Mouse (Mus musculus) MEL (cell line): Measurements from ENCODE around the gene Cbln3. TPM values are rescaled to one million over a fixed set of nuclear protein-coding genes. Genes with fewer than 3 reads are reported as not detected.

Experiments
- DNase-seq: peaks from one replicate; pipeline ENCODE4 v3.0.0; 2011; ENCODE audit warnings: low read depth, low spot score
- H3K27ac ChIP-seq: 2 replicates; pipeline ENCODE4 v1.5.1; 2012; ENCODE audit warnings: low read depth, mild to moderate bottlenecking, control low read depth, low read length, moderate library complexity; ENCODE audit not compliant: control insufficient read depth
- H3K27me3 ChIP-seq, 2 experiments: fragments of 150-350 bp in 1 of 2; sonication (generic) in 1 of 2; 2 replicates each; pipeline ENCODE4 v1.6.1; 2012; ENCODE audit warnings: low read length in 2 of 2, mild to moderate bottlenecking in 2 of 2, improper control_type of control experiment in 1 of 2, moderate library complexity in 1 of 2; ENCODE audit not compliant: insufficient read depth in 2 of 2, control insufficient read depth in 1 of 2
- H3K36me3 ChIP-seq, 2 experiments: 2 replicates each; pipeline ENCODE4 v1.6.1; 2012 to 2014; ENCODE audit warnings: low read length in 2 of 2, improper control_type of control experiment in 1 of 2, inconsistent platforms in 1 of 2, mild to moderate bottlenecking in 1 of 2; ENCODE audit not compliant: insufficient read depth in 2 of 2, control insufficient read depth in 1 of 2
- H3K4me1 ChIP-seq, 2 experiments: fragments of 150-350 bp in 1 of 2; sonication (generic) in 1 of 2; 2 replicates each; pipeline ENCODE4 v1.6.1; 2012; ENCODE audit warnings: low read length in 2 of 2, improper control_type of control experiment in 1 of 2, mild to moderate bottlenecking in 1 of 2; ENCODE audit not compliant: insufficient read depth in 2 of 2, control insufficient read depth in 1 of 2
- H3K4me3 ChIP-seq, 2 experiments: fragments of 150-350 bp in 1 of 2; sonication (generic) in 1 of 2; 2 replicates each; pipeline ENCODE4 v1.5.1; 2012; ENCODE audit warnings: low read depth in 2 of 2, low read length in 2 of 2, mild to moderate bottlenecking in 2 of 2, moderate library complexity in 2 of 2, control low read depth in 1 of 2, improper control_type of control experiment in 1 of 2; ENCODE audit not compliant: control insufficient read depth in 1 of 2, insufficient read depth in 1 of 2
- H3K79me2 ChIP-seq: 2 replicates; pipeline ENCODE4 v1.6.1; 2012; ENCODE audit warnings: mild to moderate bottlenecking, low read length, moderate library complexity; ENCODE audit not compliant: control insufficient read depth, poor library complexity, insufficient read depth
- H3K9ac ChIP-seq: 2 replicates; pipeline ENCODE4 v1.6.1; 2012; ENCODE audit warnings: low read depth, mild to moderate bottlenecking, control low read depth, low read length, moderate library complexity; ENCODE audit not compliant: control insufficient read depth, poor library complexity, severe bottlenecking
- H3K9me3 ChIP-seq: fragments of 150-350 bp; sonication (generic); replicated peaks from 2 replicates; pipeline ENCODE4 v1.6.1; 2012; ENCODE audit warnings: mild to moderate bottlenecking, low read length, improper control_type of control experiment, moderate library complexity; ENCODE audit not compliant: insufficient read depth
- CHD2 ChIP-seq: IDR thresholded peaks from 2 replicates; pipeline ENCODE4 v1.6.1; 2011; ENCODE audit warnings: low read length, improper control_type of control experiment
- CTCF ChIP-seq, 3 experiments: IDR thresholded peaks in 2 of 3; conservative IDR thresholded peaks in 1 of 3; 2 replicates each; pipeline ENCODE4 v1.5.1; 2011 to 2012; ENCODE audit warnings: low read length in 3 of 3, low read depth in 2 of 3, mild to moderate bottlenecking in 2 of 3, improper control_type of control experiment in 1 of 3, inconsistent platforms in 1 of 3, mixed read lengths in 1 of 3, moderate library complexity in 1 of 3; ENCODE audit not compliant: control insufficient read depth in 1 of 3, insufficient read depth in 1 of 3, poor library complexity in 1 of 3, severe bottlenecking in 1 of 3
- E2F4 ChIP-seq: IDR thresholded peaks from 2 replicates; pipeline ENCODE4 v1.6.1; 2011; ENCODE audit warnings: low read depth, low read length, improper control_type of control experiment, borderline replicate concordance
- ELF1 ChIP-seq: IDR thresholded peaks from 2 replicates; pipeline ENCODE4 v1.6.1; 2014; ENCODE audit warnings: low read depth, mild to moderate bottlenecking, inconsistent platforms, low read length, improper control_type of control experiment, moderate library complexity
- ETS1 ChIP-seq: IDR thresholded peaks from 2 replicates; pipeline ENCODE4 v1.6.1; 2012; ENCODE audit warnings: low read depth, mild to moderate bottlenecking, inconsistent platforms, low read length, improper control_type of control experiment, moderate library complexity
- GATA1 ChIP-seq: IDR thresholded peaks from 2 replicates; pipeline ENCODE4 v1.6.1; 2011; ENCODE audit warnings: low read depth, low read length, improper control_type of control experiment
- MAFK ChIP-seq: IDR thresholded peaks from 2 replicates; pipeline ENCODE4 v1.6.1; 2011; ENCODE audit warnings: low read depth, mild to moderate bottlenecking, low read length, improper control_type of control experiment, borderline replicate concordance
- MAX ChIP-seq: IDR thresholded peaks from 2 replicates; pipeline ENCODE4 v1.6.1; 2011; ENCODE audit warnings: low read length, improper control_type of control experiment
- MYC ChIP-seq: IDR thresholded peaks from 2 replicates; pipeline ENCODE4 v1.6.1; 2011; ENCODE audit warnings: low read depth, mild to moderate bottlenecking, low read length, improper control_type of control experiment, moderate library complexity
- NELFE ChIP-seq: IDR thresholded peaks from 2 replicates; pipeline ENCODE4 v1.6.1; 2011; ENCODE audit warnings: low read depth, low read length, improper control_type of control experiment
- POLR2A ChIP-seq, 2 experiments: IDR thresholded peaks; 2 replicates each; pipeline ENCODE4 v1.6.1; 2011 to 2012; ENCODE audit warnings: low read length in 2 of 2, mild to moderate bottlenecking in 2 of 2, control low read depth in 1 of 2, improper control_type of control experiment in 1 of 2, low read depth in 1 of 2, moderate library complexity in 1 of 2; ENCODE audit not compliant: control insufficient read depth in 1 of 2, insufficient read depth in 1 of 2, poor library complexity in 1 of 2
- POLR2AphosphoS2 ChIP-seq: IDR thresholded peaks from 2 replicates; pipeline ENCODE4 v1.6.1; 2011; ENCODE audit warnings: low read length, improper control_type of control experiment
- RAD21 ChIP-seq: IDR thresholded peaks from 2 replicates; pipeline ENCODE4 v1.6.1; 2011; ENCODE audit warnings: mild to moderate bottlenecking, low read depth, low read length, improper control_type of control experiment
- SMC3 ChIP-seq: IDR thresholded peaks from 2 replicates; pipeline ENCODE4 v1.6.1; 2011; ENCODE audit warnings: low read depth, low read length, improper control_type of control experiment
- TAL1 ChIP-seq: IDR thresholded peaks from 2 replicates; pipeline ENCODE4 v1.6.1; 2012; ENCODE audit warnings: mild to moderate bottlenecking, inconsistent platforms, low read length, moderate library complexity, mixed read lengths
- TBP ChIP-seq: IDR thresholded peaks from 2 replicates; pipeline ENCODE4 v1.8.0; 2011; ENCODE audit warnings: low read depth, low read length, improper control_type of control experiment
- USF1 ChIP-seq: IDR thresholded peaks from 2 replicates; pipeline ENCODE4 v1.6.1; 2014; ENCODE audit warnings: low read depth, mild to moderate bottlenecking, inconsistent platforms, low read length, improper control_type of control experiment, moderate library complexity
- USF2 ChIP-seq, 2 experiments: IDR thresholded peaks; 2 replicates each; pipeline ENCODE4 v1.6.1; 2011 to 2012; ENCODE audit warnings: improper control_type of control experiment in 2 of 2, low read length in 2 of 2, borderline replicate concordance in 1 of 2, inconsistent platforms in 1 of 2, low read depth in 1 of 2, mild to moderate bottlenecking in 1 of 2; ENCODE audit not compliant: insufficient read depth in 1 of 2
- ZC3H11A ChIP-seq: IDR thresholded peaks from 2 replicates; pipeline ENCODE4 v1.6.1; 2012; ENCODE audit warnings: low read depth, mild to moderate bottlenecking, inconsistent platforms, low read length, improper control_type of control experiment
- ZNF384 ChIP-seq: IDR thresholded peaks from 2 replicates; pipeline ENCODE4 v1.6.1; 2012; ENCODE audit warnings: low read depth, mild to moderate bottlenecking, inconsistent platforms, low read length, improper control_type of control experiment
- polyA plus RNA-seq, 2 experiments: library from polyadenylated mRNA; stranded (reverse) in 1 of 2; unstranded in 1 of 2; fragments of >175 nt in 1 of 2; fragments of >200 nt in 1 of 2; gene quantifications; 2 replicates each; pipeline versions ENCODE4 v1.2.1 to v1.2.4; 2012; ENCODE audit warnings: low replicate concordance in 2 of 2, low read depth in 1 of 2; ENCODE audit not compliant: insufficient read length in 2 of 2, insufficient read depth in 1 of 2, missing spikeins in 1 of 2
- total RNA-seq: library from RNA; depleted of rRNA; stranded (reverse); fragments of 300-350 nt; gene quantifications from 2 replicates; pipeline ENCODE4 v1.2.3, GENCODE M21; 2012

Cbln3 gene
- total and polyA plus RNA-seq, 3 experiments, result 0.19 TPM; not detected in 2

- H3K36me3 ChIP-seq, result no peaks in the 10 kb centered on the region
- no peaks in the 10 kb centered on the region for H3K79me2 ChIP-seq
- no peaks in the 10 kb centered on the region for H3K9me3 ChIP-seq
- H3K9ac ChIP-seq, result no peak overlapping the region
- no peak overlapping the region for H3K27ac ChIP-seq
- no peak for TF ChIP-seq POLR2AphosphoS2
- TF ChIP-seq MAX, result no peak
- peaks cover 4 to 15% of the 10 kb centered on the region in 2 experiments for H3K27me3 ChIP-seq
- H3K4me1 ChIP-seq, result no peaks in the 10 kb centered on the region
- no peak for DNase-seq
- H3K4me3 ChIP-seq, result no peak overlapping the region
These were observed 31.3 kb downstream of the Cbln3 start for GRCm38 (mm10) chr14:55852646-55853551.

DNA sequence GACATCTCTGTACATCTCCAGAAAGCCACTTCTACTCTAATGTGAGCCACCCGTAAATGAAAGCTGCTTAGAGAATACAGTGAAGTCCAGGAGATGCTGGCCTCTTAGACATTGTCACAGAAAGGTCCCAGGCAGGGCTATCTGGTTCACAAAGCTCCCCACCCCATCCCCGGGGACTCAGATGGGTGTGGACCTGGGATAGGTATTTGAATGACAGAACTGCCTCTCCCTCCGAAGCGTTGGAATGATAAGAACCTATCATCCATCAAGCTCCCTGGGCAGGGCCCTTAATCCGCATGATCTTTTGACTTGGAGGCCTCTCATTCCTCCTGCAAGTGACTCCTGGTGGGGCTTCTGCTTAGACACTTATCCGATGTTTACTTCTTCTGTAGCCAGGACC lies 33.3 kb downstream of the Cbln3 start:
- TF ChIP-seq ZNF384 (no peak), TBP (no peak), NELFE (no peak), USF1 (no peak), ETS1 (no peak), MAX (no peak), ZC3H11A (no peak)
- no peak overlapping the region for H3K27ac ChIP-seq
- H3K27me3 ChIP-seq, result peaks cover 4 to 6% of the 10 kb centered on the region in 2 experiments; a peak in 3 of 4 replicates

DNA sequence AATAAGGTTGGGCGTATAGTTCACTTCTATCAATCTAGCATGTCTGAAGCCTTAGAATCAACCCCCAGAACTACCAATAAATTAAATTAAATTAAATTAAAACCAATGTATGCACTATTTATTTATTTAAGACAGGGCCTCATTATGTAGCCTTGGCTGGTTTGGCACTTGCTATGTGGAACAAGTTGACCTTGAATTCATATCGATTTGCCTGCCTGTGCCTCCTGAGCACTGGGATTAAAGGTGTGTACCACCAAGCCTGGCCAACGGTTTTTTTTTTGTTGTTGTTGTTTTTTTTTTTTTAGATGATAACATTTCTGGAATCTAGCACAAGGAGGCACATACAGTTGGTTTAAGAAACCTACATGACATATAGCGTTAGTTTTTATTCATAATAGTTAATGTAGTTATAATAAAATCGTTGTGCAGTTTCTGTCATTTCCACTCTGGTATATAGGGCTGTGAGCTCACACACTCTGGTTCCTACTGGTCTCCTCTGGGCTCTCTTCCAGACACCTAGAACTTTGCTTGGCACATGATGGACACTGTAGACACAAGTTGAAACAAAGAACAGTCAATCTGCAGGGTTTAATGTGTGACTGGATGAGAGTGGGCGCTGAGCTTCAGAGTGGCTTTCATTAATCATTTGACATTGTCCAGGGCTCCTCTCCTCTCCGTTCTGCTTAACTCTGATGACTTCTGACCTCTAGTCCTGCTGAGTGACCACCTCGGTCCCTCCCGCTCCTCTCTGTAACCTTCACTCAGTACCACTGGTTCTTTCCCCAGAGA lies 38.5 kb downstream of the Cbln3 start:
- Histone ChIP-seq H3K4me3 (no peak overlapping the region), H3K9me3 (no peaks in the 10 kb centered on the region), H3K9ac (no peak overlapping the region)

More for the DNA sequence above, 33.3 kb downstream of the Cbln3 start:
- no peaks in the 10 kb centered on the region for H3K9me3 ChIP-seq
- DNase-seq, result no peak
- H3K4me1 ChIP-seq, result no peaks in the 10 kb centered on the region
- no peaks in the 10 kb centered on the region for H3K79me2 ChIP-seq
- H3K9ac ChIP-seq, result no peak overlapping the region
- H3K36me3 ChIP-seq, result no peaks in the 10 kb centered on the region
- no peak overlapping the region for H3K4me3 ChIP-seq

More for the DNA sequence above, 38.5 kb downstream of the Cbln3 start:
- Histone ChIP-seq H3K4me1 (no peaks in the 10 kb centered on the region), H3K27ac (no peak overlapping the region), H3K79me2 (no peaks in the 10 kb centered on the region), H3K27me3 (peaks cover 2 to 7% of the 10 kb centered on the region in 2 experiments; a peak in 1 of 4 replicates), H3K36me3 (no peaks in the 10 kb centered on the region)
- TF ChIP-seq CHD2, result no peak
- no peak for TF ChIP-seq SMC3
- no peak for TF ChIP-seq MYC
- TF ChIP-seq TAL1, result no peak
- TF ChIP-seq GATA1, result no peak
- TF ChIP-seq RAD21, result no peak
- TF ChIP-seq TBP, result no peak
- no peak for TF ChIP-seq MAFK
- TF ChIP-seq MAX, result no peak
- TF ChIP-seq E2F4, result no peak
- no peak for TF ChIP-seq POLR2A (IDR thresholded peaks at IDR 0.05; ENCODE audit: control insufficient read depth in 1 of 2, insufficient read depth in 1 of 2, low read depth in 1 of 2, low read length in 2 of 2, poor library complexity in 1 of 2)
- TF ChIP-seq CTCF (IDR thresholded peaks at IDR 0.05 in 2 of 3, conservative IDR thresholded peaks at IDR 0.05 in 1 of 3; ENCODE audit: control insufficient read depth in 1 of 3, insufficient read depth in 1 of 3, low read depth in 2 of 3, low read length in 3 of 3, poor library complexity in 1 of 3, severe bottlenecking in 1 of 3), result no peak
- no peak for TF ChIP-seq USF2 (IDR thresholded peaks at IDR 0.05; ENCODE audit: borderline replicate concordance in 1 of 2, insufficient read depth in 1 of 2, low read depth in 1 of 2, low read length in 2 of 2)
- no peak for TF ChIP-seq ELF1
- TF ChIP-seq, all 39 proteins: peak for 0
- no peak for DNase-seq
